Mouse (Mus musculus): ENCODE results near the gene Vmn1r49. TPM values are rescaled to one million over a fixed set of nuclear protein-coding genes. Genes with fewer than 3 reads are reported as not detected.
"Not testable (repeated sequence)": the region's sequence is repeated elsewhere in the genome, so short reads cannot be mapped to it uniquely, and the experiment has no call there.

The Vmn1r49 gene
- total RNA-seq (2021) = not detected
- long read RNA-seq = 0 reads

GRCm38 (mm10) chr6:90078406-90078805 lies at the start of gene Vmn1r49:
Gene Vmn1r49 (minus strand): TSS chr6:90078506.
- no peak for DNase-seq (ENCODE audit: low spot score in 2 of 2)

- not testable (repeated sequence) for DNase-seq (ENCODE audit: low spot score in 2 of 2)
Measured at GRCm38 (mm10) chr6:90122296-90122695, 44.0 kb upstream of the Vmn1r49 start, which contains the start of gene Vmn1r51. Gene Vmn1r51 (plus strand): TSS chr6:90122596.

GRCm38 (mm10) chr6:90101130-90101529 lies 22.8 kb upstream of the Vmn1r49 start, which contains the start of gene Vmn1r50:
Gene Vmn1r50 (plus strand): TSS chr6:90101430.
- no peak for DNase-seq (ENCODE audit: low spot score in 2 of 2)

- DNase-seq (ENCODE audit: low spot score in 2 of 2) = no peak
Measured at GRCm38 (mm10) chr6:90100566-90100965, 22.3 kb upstream of the Vmn1r49 start.

- DNase-seq (ENCODE audit: low spot score in 2 of 2) = not testable (repeated sequence)
Measured at GRCm38 (mm10) chr6:90036741-90037140, 41.6 kb downstream of the Vmn1r49 start, which contains the start of gene Vmn1r48. Gene Vmn1r48 (minus strand): TSS chr6:90036841.

Other genes starting within 250 kb of the Vmn1r49 start
- gene Vmn1r42, start 202.1 kb downstream of the Vmn1r49 start, total RNA-seq (2021) = not detected
- not detected for gene Vmn1r43, start 202.1 kb downstream of the Vmn1r49 start, total RNA-seq (2021)
- not detected for gene Vmn1r44, start 194.8 kb downstream of the Vmn1r49 start, total RNA-seq (2021)
- gene Vmn1r45, start 137.9 kb downstream of the Vmn1r49 start, total RNA-seq (2021) = not detected
- not detected for gene Vmn1r46, start 109.2 kb downstream of the Vmn1r49 start, total RNA-seq (2021)
- not detected for gene Vmn1r47, start 62.4 kb downstream of the Vmn1r49 start, total RNA-seq (2021)
- gene Vmn1r48, start 41.7 kb downstream of the Vmn1r49 start, total RNA-seq (2021) = not detected
- not detected for gene Vmn1r50, start 22.9 kb upstream of the Vmn1r49 start, total RNA-seq (2021)
- gene Vmn1r51, start 44.1 kb upstream of the Vmn1r49 start, total RNA-seq (2021) = not detected
- gene Vmn1r52, start 96.3 kb upstream of the Vmn1r49 start, total RNA-seq (2021) = not detected
- gene V1ra8, start 124.3 kb upstream of the Vmn1r49 start, total RNA-seq (2021) = not detected
- not detected for gene Vmn1r53, start 145.9 kb upstream of the Vmn1r49 start, total RNA-seq (2021)
- not detected for gene Vmn1r54, start 167.8 kb upstream of the Vmn1r49 start, total RNA-seq (2021)
- not detected for gene BC048671, start 222.7 kb upstream of the Vmn1r49 start, total RNA-seq (2021)
- gene Chst13, start 246.7 kb upstream of the Vmn1r49 start, total RNA-seq (2021) = not detected